Mouse (Mus musculus) heart, embryonic 13.5 days (tissue): ENCODE measurements around the gene Atxn2. TPM values are rescaled to one million over a fixed set of nuclear protein-coding genes. Genes with fewer than 3 reads are reported as not detected.
A peak's percentile ranks its signal among the peaks of the same experiment; 100 is the strongest.

Experiments
- ATAC-seq: fragments of 200-750 bp; cut with Nextera tagmentation; 2 replicates; pipeline ENCODE4 v1.8.0; 2017; ENCODE audit warnings: moderate TSS enrichment; ENCODE audit not compliant: insufficient number of reproducible peaks, low FRiP score, low TSS enrichment; ENCODE audit errors: extremely low read depth
- H3K27ac ChIP-seq: fragments of 300-500 bp; sonication (generic); replicated peaks from 2 replicates; pipeline ENCODE4 v1.5.1; 2015; ENCODE audit warnings: moderate library complexity, mild to moderate bottlenecking, inconsistent platforms
- H3K27me3 ChIP-seq: fragments of 300-500 bp; sonication (generic); replicated peaks from 2 replicates; pipeline ENCODE4 v1.6.1; 2015; ENCODE audit warnings: mild to moderate bottlenecking, inconsistent platforms
- H3K36me3 ChIP-seq: fragments of 300-500 bp; sonication (generic); 2 replicates; pipeline ENCODE4 v1.6.1; 2015; ENCODE audit warnings: mild to moderate bottlenecking, inconsistent platforms
- H3K4me1 ChIP-seq: fragments of 300-500 bp; sonication (generic); 2 replicates; pipeline ENCODE4 v1.6.1; 2015; ENCODE audit warnings: inconsistent platforms
- H3K4me2 ChIP-seq: fragments of 300-500 bp; sonication (generic); 2 replicates; pipeline ENCODE4 v1.6.1; 2015; ENCODE audit warnings: inconsistent platforms, mild to moderate bottlenecking, moderate library complexity
- H3K4me3 ChIP-seq: fragments of 300-500 bp; sonication (generic); 2 replicates; pipeline ENCODE4 v1.5.1; 2015; ENCODE audit warnings: moderate library complexity, mild to moderate bottlenecking, inconsistent platforms
- H3K9ac ChIP-seq: fragments of 300-500 bp; sonication (generic); 2 replicates; pipeline ENCODE4 v1.6.1; 2015; ENCODE audit warnings: inconsistent platforms, mild to moderate bottlenecking, moderate library complexity
- H3K9me3 ChIP-seq: fragments of 300-500 bp; sonication (generic); 2 replicates; pipeline ENCODE4 v1.6.1; 2016; ENCODE audit warnings: inconsistent platforms
- WGBS: fragments of 180-500 bp; shearing (Covaris S2); methylation state at CpG from one replicate; pipeline ENCODE4 v1.1.7; 2015; ENCODE audit warnings: mixed read lengths; 5-methylcytosine and 5-hydroxymethylcytosine counted together
- polyA plus RNA-seq: library from polyadenylated mRNA; unstranded; fragments of >200 nt; fragmentation: Nextera tagmentation; extraction: Ambion mirVana; gene quantifications from 2 replicates; pipeline ENCODE4 v1.2.1, GENCODE M21; 2015

Atxn2 gene
- polyA plus RNA-seq, 1 experiment from 2014 or later, result 35.4 TPM

GRCm38 (mm10) chr5:121848035-121848519 lies 136.9 kb downstream of the Atxn2 start:
- Histone ChIP-seq H3K27me3 (peaks cover 30% of the 10 kb centered on the region), H3K4me2 (peak overlapping the region; percentile 87), H3K4me3 (peak overlapping the region; percentile 93), H3K36me3 (peaks cover 21% of the 10 kb centered on the region), H3K9ac (peak overlapping the region; percentile 93), H3K4me1 (peaks cover 38% of the 10 kb centered on the region), H3K9me3 (no peaks in the 10 kb centered on the region), H3K27ac (peak overlapping the region; percentile 80)
- WGBS, result 2% methylated on average over 17 of the region's 17 CpGs
- no peak for ATAC-seq

GRCm38 (mm10) chr5:121848743-121849142 lies 137.6 kb downstream of the Atxn2 start, which contains the start of gene Pheta1:
TSS of gene Pheta1 (plus strand) at chr5:121848984.
- Histone ChIP-seq H3K27me3 (peaks cover 23% of the 10 kb centered on the region), H3K27ac (peak within 1 kb of the TSS; percentile 80), H3K4me3 (peak within 1 kb of the TSS; percentile 93), H3K9ac (peak within 1 kb of the TSS; percentile 93), H3K4me1 (peaks cover 39% of the 10 kb centered on the region), H3K9me3 (no peaks in the 10 kb centered on the region), H3K4me2 (peak within 1 kb of the TSS; percentile 87), H3K36me3 (peaks cover 28% of the 10 kb centered on the region)
- peak; percentile 87 for ATAC-seq
- under 1% methylated on average over 42 of the region's 42 CpGs for WGBS

DNA sequence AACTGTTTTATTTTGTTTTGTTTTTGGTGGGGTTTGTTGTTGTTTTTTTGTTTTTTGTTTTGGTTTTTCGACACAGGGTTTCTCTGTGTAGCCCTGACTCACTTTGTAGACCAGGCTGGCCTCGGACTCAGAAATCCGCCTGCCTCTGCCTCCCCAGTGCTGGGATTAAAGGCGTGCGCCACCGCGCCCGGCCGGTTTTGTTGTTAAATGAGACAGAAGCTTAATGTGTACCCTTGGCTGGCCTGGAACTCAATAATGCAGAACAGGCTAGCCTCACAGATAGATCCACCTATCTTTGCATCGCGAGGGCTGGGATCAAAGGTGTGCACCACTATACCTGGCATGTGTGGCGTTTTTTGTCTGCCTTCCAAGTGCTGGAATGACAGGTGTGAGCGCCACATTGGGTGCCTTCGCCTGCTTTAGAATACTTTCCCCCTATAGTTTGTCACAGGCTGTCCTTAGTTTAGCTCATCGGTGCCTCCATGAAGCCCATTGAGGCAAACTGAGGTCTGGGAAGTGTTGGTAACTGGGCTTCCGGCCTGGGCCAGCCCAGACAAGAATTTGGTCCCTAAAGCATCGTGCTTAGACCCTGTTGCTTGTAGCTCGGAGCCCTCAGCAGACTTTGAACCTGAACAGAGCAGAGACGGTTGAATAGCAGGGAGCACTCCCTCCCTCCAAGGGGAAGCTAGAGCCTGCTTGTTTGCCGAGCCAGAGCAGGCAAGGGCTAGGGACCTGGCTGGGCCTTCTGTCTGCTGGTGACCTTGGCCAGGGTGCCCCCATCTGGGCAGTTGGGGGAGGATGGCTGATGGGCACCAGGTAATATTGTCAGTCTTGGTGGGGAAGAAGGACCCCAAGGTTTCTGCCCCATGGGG lies 138.6 kb downstream of the Atxn2 start:
- Histone ChIP-seq H3K9me3 (no peaks in the 10 kb centered on the region), H3K9ac (peak overlapping the region; percentile 93), H3K27me3 (peaks cover 15% of the 10 kb centered on the region; the same call in 1 of the 2 replicates), H3K4me1 (peaks cover 44% of the 10 kb centered on the region), H3K4me3 (peak overlapping the region; percentile 93), H3K4me2 (peak overlapping the region; percentile 87), H3K27ac (no peak overlapping the region), H3K36me3 (peaks cover 36% of the 10 kb centered on the region)
- 46% methylated on average over 20 of the region's 20 CpGs for WGBS
- no peak for ATAC-seq

DNA sequence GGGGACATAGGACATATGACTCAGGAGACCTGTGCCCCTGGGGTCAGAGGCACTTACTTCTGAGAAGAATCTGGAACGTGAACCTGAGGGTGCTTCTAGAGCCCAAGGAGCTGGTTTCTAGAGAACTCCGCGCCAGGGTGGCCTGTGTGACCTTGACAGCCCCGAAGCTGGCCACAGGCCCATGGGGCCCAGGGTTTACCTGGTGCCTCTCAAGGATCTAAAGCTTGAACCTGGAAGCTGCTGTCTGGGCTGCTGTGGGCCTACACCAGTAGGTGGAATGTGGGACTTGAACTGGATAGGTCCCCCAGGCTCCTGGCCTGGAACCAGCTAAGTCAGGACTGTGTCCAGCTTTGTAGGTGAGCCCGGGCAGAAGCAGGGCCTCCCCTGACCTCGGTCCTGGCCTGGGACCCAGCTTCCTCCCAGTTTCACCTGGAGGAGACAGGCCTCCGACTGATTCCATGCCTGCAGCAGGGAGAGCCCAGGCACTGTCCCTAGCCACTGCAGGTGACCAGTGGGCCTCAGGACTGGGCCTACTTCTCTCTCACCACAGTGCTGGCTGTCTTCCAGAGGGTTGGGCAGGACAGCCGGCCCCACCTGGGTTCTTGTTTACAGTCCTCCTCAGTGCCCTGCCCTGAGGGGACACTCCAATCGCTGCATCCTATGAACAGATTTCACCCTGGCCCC lies 142.4 kb downstream of the Atxn2 start:
- Histone ChIP-seq H3K27me3 (no peaks in the 10 kb centered on the region), H3K36me3 (peaks cover 41% of the 10 kb centered on the region), H3K4me3 (no peak overlapping the region), H3K4me1 (peaks cover 45% of the 10 kb centered on the region), H3K27ac (no peak overlapping the region), H3K9ac (peak overlapping the region; percentile 41; the same call in 1 of the 2 replicates), H3K4me2 (no peak overlapping the region), H3K9me3 (no peaks in the 10 kb centered on the region)
- ATAC-seq, result no peak
- 77% methylated on average over 9 of the region's 9 CpGs for WGBS

- Histone ChIP-seq H3K4me1 (peaks cover 41% of the 10 kb centered on the region), H3K9ac (no peak overlapping the region), H3K27me3 (no peaks in the 10 kb centered on the region), H3K36me3 (peaks cover 41% of the 10 kb centered on the region), H3K27ac (no peak overlapping the region), H3K4me3 (no peak overlapping the region), H3K9me3 (no peaks in the 10 kb centered on the region), H3K4me2 (no peak overlapping the region)
- no peak for ATAC-seq
- 77% methylated on average over 10 of the region's 10 CpGs for WGBS
Observed at GRCm38 (mm10) chr5:121854768-121855167, 143.6 kb downstream of the Atxn2 start.

DNA sequence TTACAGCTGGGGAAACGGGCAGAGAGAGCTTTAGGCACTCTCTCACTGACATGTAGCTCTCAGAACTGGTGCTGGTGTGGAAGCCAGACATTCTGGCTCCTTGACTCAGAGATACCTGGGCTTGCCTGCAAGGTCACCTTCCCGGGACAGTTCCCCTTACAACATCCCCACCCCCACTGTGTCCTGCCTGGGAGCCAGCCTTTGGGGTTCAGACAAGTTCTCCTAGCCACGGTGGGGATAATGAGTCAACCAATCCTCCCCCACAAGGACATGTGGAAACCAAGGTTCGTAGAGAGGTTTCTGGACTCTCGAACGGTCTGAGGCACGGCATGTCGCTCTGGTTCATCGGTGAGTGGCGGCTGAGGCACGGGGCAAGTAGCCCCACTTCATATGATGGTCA lies 145.6 kb downstream of the Atxn2 start:
- Histone ChIP-seq H3K4me2 (no peak overlapping the region), H3K27me3 (no peaks in the 10 kb centered on the region), H3K27ac (0 out of 2 replicates have a peak overlapping the region, but pooled peaks have one; percentile 12), H3K4me1 (peaks cover 21% of the 10 kb centered on the region), H3K9me3 (peaks cover 5% of the 10 kb centered on the region), H3K9ac (no peak overlapping the region), H3K4me3 (no peak overlapping the region), H3K36me3 (peaks cover 46% of the 10 kb centered on the region)
- ATAC-seq, result no peak
- WGBS, result 71% methylated on average over 11 of the region's 11 CpGs

DNA sequence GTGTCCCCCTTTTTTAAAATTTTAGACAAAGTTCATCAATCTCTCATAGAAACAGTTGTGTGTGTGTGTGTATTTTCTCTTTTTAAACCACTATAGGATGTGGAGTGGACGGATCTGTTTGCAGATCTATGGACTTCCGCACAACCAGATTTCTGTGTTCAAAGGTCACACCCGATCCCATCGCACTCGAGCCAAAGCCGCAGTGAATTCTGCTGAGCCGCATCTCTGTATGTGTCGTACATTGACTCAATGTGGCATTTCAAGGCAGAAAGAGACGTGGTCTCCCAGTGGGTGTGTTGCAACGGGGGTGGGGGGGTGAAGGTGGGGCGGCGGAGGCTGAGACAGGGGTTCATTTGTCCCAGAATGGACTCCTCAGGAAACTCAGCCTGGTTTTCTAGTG lies 147.3 kb downstream of the Atxn2 start:
- H3K4me2 ChIP-seq, result no peak overlapping the region
- H3K27ac ChIP-seq, result no peak overlapping the region
- no peak for ATAC-seq
- no peak overlapping the region for H3K9ac ChIP-seq
- H3K36me3 ChIP-seq, result peaks cover 30% of the 10 kb centered on the region
- 82% methylated on average over 12 of the region's 12 CpGs for WGBS
- H3K4me1 ChIP-seq, result peaks cover 16% of the 10 kb centered on the region
- H3K9me3 ChIP-seq, result peaks cover 5% of the 10 kb centered on the region
- no peak overlapping the region for H3K4me3 ChIP-seq
- H3K27me3 ChIP-seq, result no peaks in the 10 kb centered on the region

- H3K9ac ChIP-seq, result no peak overlapping the region
- ATAC-seq, result no peak
- peaks cover 14% of the 10 kb centered on the region for H3K36me3 ChIP-seq
- H3K9me3 ChIP-seq, result peaks cover 5% of the 10 kb centered on the region
- 50% methylated on average over 5 of the region's 5 CpGs for WGBS
- no peaks in the 10 kb centered on the region for H3K27me3 ChIP-seq
- no peak overlapping the region for H3K4me3 ChIP-seq
- H3K4me2 ChIP-seq, result no peak overlapping the region
- H3K27ac ChIP-seq, result no peak overlapping the region
- peaks cover 6% of the 10 kb centered on the region for H3K4me1 ChIP-seq
Observed at GRCm38 (mm10) chr5:121861964-121862363, 150.8 kb downstream of the Atxn2 start.

- H3K27ac ChIP-seq, result no peak overlapping the region
- H3K4me3 ChIP-seq, result no peak overlapping the region
- H3K4me2 ChIP-seq, result peak overlapping the region; percentile 54
- no peak for ATAC-seq
- peaks cover 18% of the 10 kb centered on the region for H3K36me3 ChIP-seq
- H3K9me3 ChIP-seq, result peaks cover 5% of the 10 kb centered on the region
- H3K9ac ChIP-seq, result no peak overlapping the region
- no peaks in the 10 kb centered on the region for H3K27me3 ChIP-seq
- peaks cover 6% of the 10 kb centered on the region for H3K4me1 ChIP-seq
- 10% methylated on average over 8 of the region's 11 CpGs for WGBS
Observed at GRCm38 (mm10) chr5:121864330-121864729, 153.2 kb downstream of the Atxn2 start.
